Mouse (Mus musculus) ovary, postnatal 10 days (tissue): ENCODE data around the gene Thy1.

ENCODE experiments used
- DNase-seq: peaks from one replicate; pipeline ENCODE4 v3.0.0; 2022; ENCODE audit warnings: low spot score

Thy1 gene

GRCm38 (mm10) chr9:44042836-44043707 lies at the start of gene Thy1:
Thy1 (plus strand) TSS chr9:44043384.
- peak; percentile 15 for DNase-seq

GRCm38 (mm10) chr9:43997681-43998080 lies 45.5 kb upstream of the Thy1 start:
- DNase-seq, result no peak

- no peak for DNase-seq
Measured at GRCm38 (mm10) chr9:43998851-43999250, 44.3 kb upstream of the Thy1 start.

- DNase-seq, result no peak
Measured at GRCm38 (mm10) chr9:44004362-44004761, 38.8 kb upstream of the Thy1 start.

- DNase-seq, result no peak
Measured at GRCm38 (mm10) chr9:44005305-44005704, 37.9 kb upstream of the Thy1 start.

GRCm38 (mm10) chr9:44007323-44007722 lies 35.9 kb upstream of the Thy1 start:
- DNase-seq, result no peak

GRCm38 (mm10) chr9:44007991-44008390 lies 35.2 kb upstream of the Thy1 start:
- no peak for DNase-seq

- no peak for DNase-seq
Measured at GRCm38 (mm10) chr9:44010900-44011299, 32.3 kb upstream of the Thy1 start.

- DNase-seq, result no peak
Measured at GRCm38 (mm10) chr9:44011668-44012067, 31.5 kb upstream of the Thy1 start.

- DNase-seq, result no peak
Measured at GRCm38 (mm10) chr9:44012164-44012563, 31.0 kb upstream of the Thy1 start.

- DNase-seq, result no peak
Measured at GRCm38 (mm10) chr9:44012761-44013301, 30.4 kb upstream of the Thy1 start.

GRCm38 (mm10) chr9:44013781-44014180 lies 29.4 kb upstream of the Thy1 start:
- DNase-seq, result no peak

GRCm38 (mm10) chr9:44016304-44016703 lies 26.9 kb upstream of the Thy1 start:
- no peak for DNase-seq

GRCm38 (mm10) chr9:44017846-44018245 lies 25.3 kb upstream of the Thy1 start:
- no peak for DNase-seq

GRCm38 (mm10) chr9:44020001-44020400 lies 23.2 kb upstream of the Thy1 start:
- no peak for DNase-seq

GRCm38 (mm10) chr9:44022100-44022847 lies 20.9 kb upstream of the Thy1 start:
- no peak for DNase-seq

GRCm38 (mm10) chr9:44024096-44024495 lies 19.1 kb upstream of the Thy1 start:
- no peak for DNase-seq

- no peak for DNase-seq
Measured at GRCm38 (mm10) chr9:44029580-44030236, 13.5 kb upstream of the Thy1 start.

- DNase-seq, result no peak
Measured at GRCm38 (mm10) chr9:44030646-44031045, 12.5 kb upstream of the Thy1 start.

- DNase-seq, result no peak
Measured at GRCm38 (mm10) chr9:44031079-44031478, 12.1 kb upstream of the Thy1 start.

GRCm38 (mm10) chr9:44031946-44032345 lies 11.2 kb upstream of the Thy1 start:
- no peak for DNase-seq

GRCm38 (mm10) chr9:44033317-44033716 lies 9.9 kb upstream of the Thy1 start:
- DNase-seq, result no peak
